Mouse (Mus musculus) heart, postnatal 0 days (tissue): ENCODE results near the gene Stt3b.
A peak's percentile ranks its signal among the peaks of the same experiment; 100 is the strongest.

Source experiments
- CTCF ChIP-seq: IDR thresholded peaks from 2 replicates; pipeline ENCODE4 v1.5.1; 2016; ENCODE audit warnings: antibody characterized with exemption, control low read depth, low read depth
- EP300 ChIP-seq: IDR thresholded peaks from 2 replicates; pipeline ENCODE4 v1.6.1; 2016; ENCODE audit warnings: antibody characterized with exemption, low read depth

DNA sequence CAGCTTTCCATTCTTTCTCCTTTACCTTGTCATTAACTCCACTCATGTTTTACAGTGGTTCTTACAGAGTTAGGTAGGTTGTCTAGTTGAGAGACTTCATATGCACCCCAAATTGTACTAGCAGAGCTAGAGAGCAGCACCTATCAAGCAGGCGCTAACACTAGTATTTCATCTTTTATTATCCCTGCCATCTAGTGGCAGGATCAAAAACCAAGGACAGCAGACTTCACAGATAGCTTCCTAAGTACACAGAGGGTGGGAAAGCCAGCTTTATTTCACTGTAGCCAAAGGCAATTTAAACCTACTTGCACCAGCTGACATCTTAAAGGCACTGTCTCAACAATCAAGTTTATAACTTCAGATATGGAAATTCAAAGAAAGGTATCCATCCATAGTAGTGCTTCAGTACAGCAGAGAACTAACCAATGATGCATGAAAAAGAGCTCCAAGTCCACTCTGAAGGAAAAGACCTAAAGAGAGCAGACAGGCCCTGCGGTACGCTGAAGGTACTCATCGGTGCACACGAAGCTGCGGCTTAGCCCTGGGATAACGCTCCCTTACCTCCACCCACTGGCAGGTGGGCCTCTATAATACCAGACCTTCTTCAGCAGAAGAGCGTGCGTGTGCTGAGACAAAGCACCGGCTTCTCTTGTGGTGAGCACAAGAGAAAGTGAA, 16.2 kb downstream of the Stt3b start:
- TF ChIP-seq CTCF: peak; percentile 31
- TF ChIP-seq EP300: no peak
